Mouse (Mus musculus) spleen, embryonic (tissue): ENCODE results near the gene Dis3.
"Not testable (repeated sequence)": the region's sequence is repeated elsewhere in the genome, so short reads cannot be mapped to it uniquely, and the experiment has no call there.

Experiments used
- CTCF ChIA-PET: fragments of 350-600 bp; sonication (Branson Sonifier 250); formaldehyde crosslinking; loops from one replicate; lab custom pipeline; 2022; lab: Charles Lee

The Dis3 gene

DNA sequence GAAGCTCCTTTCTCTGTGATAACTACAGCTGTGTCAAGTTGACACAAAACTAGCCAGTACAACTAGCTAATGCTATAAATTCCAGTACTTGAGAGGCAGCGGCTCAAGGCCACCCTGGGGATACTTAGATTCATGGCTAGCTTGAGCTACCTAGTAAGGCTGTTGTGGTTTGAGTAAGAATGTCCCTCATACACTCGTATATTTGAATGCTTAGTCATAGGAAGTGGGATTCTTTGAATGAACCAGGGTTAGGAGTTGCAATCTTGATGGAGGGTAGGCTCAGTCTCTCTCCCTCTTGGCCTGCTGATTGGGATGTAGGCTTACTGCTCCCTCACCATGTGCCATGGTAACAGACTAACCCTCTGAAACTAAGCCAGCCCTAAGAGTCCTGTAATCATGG, 36.5 kb downstream of the Dis3 start:
- CTCF ChIA-PET: no interaction called here

DNA sequence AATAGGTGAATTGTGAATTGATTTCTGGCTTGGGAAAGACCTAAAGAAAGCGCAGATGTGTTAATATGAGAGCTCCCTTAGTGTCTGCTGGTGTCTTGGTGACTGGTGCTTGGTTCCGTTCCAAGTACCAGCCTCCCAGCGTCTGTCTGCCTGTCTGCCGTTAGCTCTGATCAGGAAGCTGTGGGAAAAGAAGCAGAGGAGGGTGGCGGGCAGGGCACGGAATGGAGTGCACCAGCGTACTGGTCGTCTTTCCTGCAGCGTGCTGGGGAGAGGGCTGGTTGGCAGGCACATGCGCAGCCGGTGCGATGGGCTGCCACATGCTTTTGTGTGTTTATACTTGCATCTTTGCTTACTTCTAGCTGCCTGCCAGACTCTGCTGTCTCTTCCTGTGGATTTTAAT, 39.0 kb downstream of the Dis3 start:
- CTCF ChIA-PET: no interaction called here

DNA sequence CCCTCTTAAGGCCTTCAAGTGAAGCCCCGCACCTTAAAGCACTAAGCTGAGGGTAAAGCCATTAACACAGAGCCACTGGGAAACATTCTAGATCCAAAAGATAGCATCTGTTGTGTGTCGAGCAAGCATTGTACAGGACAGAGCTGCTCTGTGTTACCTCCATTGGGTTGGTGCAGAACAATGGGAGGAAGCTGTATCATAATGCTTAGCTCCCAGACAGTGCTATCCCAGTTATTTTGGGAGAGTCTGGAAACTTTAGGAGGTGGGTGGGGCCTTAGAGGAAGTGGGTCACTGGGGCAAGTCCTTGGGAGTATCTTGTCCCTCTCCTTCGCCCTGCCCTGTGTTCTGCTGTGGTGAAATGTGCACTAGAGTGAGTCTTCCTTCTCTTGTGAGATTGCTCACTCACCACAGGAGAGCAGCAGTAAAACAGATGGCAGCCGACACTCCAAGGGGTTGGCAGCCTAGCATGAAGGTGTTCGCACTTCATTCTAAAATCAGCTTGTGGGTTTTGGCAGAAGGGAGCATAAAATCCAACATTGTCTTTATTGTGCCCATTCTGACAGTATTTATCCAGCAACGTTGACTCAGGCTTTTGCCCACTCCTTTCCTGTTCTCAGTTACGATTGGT, 40.5 kb downstream of the Dis3 start:
- CTCF ChIA-PET: no interaction called here

DNA sequence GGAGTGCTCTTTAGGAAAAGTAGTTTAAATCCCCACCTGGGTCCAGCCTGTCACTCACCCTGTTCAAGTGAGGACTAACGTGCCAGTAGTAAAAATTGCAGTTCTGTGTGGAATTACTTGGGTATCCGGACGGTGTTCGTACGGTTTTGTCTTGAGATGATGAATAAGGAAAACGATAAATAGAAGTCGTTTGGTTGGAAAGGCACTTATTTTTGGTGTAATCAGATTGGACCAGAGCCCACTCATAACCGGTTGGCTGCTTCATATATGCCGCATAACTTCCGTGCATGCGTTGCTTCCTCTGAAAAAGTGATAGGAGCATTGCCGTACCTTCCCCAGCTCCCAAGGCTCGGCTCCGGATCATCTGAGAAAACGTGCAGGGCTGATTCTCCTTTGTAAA, 52.8 kb downstream of the Dis3 start:
- CTCF ChIA-PET: no interaction called here

DNA sequence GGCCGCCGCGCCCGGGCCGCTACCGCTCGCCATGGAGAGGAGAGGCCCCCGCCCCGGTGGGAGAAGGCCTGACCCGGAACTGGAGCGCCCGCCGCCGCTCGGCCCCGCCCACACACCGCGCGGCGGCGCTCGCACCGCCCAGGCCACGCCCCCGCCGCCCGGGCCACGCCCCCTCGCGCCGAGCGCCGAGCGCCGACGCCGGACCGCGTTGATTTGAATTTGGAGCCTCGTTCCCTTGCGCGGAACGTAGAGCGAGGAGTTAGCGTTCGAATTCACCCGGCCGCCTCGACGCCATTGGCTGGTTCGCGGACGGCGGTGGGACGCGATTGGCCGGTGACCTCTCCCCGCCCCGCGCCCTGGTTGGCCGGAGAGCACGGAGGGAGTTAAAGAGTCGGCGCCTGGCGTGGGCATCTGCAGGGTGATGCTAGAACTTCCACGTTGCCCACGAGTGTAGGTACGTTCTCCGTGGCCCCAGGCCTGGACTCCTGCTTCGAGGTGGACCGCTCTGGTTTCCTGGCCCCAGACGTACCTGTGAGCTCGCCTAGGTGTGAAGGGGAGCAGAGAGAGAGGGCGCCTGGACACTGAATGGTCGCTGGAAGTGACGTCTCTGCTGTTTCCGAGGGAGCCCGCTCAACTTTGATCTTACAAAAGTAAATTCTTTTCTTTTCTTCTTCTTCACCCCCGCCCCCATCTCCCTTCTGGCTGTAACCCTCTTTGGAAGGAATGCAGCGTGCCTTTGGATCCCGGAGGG, 53.4 kb downstream of the Dis3 start, which contains the start of the genes Mzt1 and Bora:
Mzt1 (minus strand) TSS at position 104 of the 751 bp plus-strand sequence.
Bora (plus strand) TSS at position 192 of the 751 bp plus-strand sequence.
- CTCF ChIA-PET: no interaction called here

DNA sequence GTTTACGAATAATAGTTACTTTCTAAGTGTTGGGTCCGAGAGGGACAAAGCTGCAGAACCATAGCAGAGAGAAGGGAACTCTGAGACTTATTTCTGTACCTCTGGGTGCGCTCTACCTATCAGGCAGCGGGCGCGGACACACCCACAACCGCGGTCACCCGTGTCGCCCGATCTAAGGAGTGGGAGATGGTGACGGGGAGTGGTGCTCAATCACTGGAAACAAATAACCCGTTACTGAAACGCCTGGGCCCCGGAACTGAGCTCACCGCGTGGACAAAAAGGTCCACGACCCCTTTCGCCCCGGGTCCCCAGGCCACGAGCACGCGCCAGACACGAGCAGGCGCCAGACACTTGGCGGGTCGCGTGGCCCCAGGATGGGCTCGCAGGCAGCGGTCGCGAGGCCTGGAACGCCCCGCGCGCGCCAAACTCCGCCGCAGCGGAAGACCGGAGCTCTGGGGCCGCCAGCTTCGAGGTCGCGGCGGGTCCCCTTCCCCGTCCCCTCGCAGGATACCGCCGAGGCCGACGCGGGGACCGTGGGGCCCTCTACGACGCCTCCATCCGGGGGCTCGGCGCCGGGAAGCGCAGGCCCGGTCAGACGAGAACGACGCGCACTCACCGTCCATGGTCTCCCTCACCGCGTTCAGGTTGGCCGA, 54.1 kb downstream of the Dis3 start:
- CTCF ChIA-PET: no interaction called here

DNA sequence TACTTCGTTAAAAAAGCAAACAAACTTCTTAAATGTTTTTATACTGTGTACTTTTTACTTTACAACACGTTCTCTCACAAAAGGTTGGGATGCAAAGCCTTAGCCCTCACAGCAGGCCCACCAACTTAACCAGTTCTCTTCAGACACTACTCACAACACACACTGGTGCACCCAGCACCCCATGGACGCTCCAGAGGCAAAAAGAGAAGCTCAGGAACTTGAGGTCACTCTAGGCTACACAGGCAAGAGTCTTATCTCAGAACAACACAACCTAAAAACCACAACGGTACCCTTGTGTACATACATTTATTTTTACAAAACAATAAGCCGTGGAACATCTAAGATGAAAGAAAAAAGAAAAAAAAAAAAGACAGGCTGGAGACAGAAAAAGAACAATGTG, 54.9 kb downstream of the Dis3 start:
- CTCF ChIA-PET: no interaction called here

DNA sequence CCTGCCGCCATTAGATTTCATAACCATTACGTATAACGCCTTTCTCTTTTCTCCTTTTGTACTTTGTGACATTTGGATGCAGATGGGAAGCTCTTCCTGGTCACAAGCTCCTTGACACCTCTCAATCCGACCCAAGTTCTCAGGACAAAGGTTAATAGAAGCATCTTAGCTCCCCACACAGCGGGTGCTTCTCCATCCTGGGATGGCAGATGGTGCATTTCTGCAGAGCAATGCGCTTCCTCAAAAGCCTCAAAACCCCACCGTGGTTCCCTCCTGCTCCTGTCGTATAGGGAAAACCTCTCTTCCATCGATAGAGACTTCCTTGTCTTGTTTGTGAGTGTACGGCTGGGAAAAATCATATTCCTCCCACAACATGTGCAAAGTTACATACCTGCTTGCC, 55.5 kb downstream of the Dis3 start:
- CTCF ChIA-PET: no interaction called here

DNA sequence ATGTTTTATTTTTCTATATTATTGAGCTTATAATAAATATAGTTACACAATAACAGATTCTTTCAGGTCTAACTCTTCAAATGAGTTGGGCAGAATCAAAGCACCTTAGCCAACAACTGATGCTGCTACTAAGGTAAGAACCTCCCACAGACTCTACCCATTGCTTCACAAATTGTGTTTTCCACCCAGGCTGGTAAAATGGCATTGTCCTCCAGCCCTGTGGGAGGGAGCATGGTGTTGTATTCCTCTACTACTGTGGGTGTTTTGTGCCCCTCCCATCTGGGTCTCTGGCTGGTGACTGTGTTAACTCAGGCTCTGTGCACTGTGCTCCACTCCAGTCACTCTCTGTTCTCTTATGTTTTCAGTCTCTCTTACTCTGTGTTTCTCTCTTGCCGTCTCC, 56.1 kb downstream of the Dis3 start:
- CTCF ChIA-PET: no interaction called here

DNA sequence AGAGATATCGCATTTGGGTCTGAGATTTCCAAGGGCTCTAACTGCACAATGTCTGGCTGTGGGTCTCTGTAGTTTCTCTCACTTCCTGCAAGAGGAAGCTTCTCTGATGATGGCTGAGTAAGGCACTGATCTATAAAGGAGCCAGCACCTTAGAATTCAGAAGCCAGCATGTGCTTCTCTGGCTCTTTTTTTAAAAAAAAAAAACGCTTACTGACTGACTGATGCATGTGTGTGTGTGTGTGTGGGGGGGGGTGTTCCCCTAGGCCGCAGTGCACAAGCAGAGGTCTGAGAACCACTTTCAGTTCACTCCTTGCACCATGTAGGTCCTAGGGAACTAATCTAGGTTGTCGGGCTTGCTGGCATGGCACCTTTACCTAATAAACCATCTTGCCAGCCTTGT, 58.2 kb downstream of the Dis3 start:
- CTCF ChIA-PET: no interaction called here

DNA sequence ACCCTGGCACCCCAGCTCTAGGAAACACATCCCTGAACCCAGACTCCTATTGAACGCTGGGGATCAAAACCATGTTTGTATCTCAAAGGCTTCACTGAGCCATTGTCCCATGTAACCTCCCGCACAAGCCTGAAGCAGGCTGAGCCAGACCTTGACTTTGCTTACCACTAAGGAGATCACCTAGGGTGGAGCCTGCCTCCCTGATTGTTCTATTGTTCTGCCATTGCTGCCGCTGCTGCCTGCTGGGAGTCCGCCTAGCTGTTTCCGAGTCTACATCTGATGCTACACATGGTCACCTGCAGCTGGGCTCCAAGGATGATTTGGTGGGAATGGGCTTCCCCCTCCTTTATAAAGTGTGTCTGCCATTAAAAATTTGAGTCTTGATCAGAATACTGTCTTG, 60.3 kb downstream of the Dis3 start:
- CTCF ChIA-PET: not testable (repeated sequence)

DNA sequence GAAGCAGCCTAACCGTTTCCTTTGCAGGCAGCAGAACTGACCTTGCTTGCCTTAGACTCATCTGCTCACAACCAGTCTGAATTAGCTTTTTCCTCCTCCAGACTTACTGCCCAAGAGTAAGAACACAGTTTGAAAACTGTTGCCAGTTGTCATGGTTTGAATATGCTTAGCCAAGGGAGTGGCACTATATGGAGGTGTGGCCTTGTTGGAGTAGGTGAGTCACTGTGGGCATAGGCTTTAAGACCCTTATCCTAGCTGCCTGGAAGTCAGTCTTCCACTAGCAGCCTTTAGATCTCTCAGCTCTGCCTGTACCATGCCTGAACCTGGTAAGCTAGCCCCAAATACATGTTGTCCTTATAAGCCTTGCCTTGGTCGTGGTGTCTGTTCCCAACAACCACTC, 61.9 kb downstream of the Dis3 start:
- CTCF ChIA-PET: no interaction called here

DNA sequence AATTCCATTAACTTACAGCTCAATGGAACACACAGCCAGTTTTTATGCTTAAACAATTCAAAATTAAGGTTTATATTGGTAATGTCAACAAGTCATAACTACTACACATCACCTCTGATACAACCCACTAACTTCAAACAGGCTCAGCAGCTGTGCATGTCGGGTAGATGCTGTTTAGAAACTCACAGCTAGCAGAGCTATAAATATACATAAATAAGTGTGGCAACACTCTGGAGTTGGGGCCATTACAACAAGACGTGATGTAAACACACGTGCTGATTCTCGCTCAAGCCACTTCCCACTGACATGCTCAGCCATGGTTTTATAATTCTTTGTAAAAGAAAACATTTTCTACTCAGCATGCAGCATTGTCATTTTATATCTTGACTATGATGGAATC, 63.5 kb downstream of the Dis3 start:
- CTCF ChIA-PET: no interaction called here

DNA sequence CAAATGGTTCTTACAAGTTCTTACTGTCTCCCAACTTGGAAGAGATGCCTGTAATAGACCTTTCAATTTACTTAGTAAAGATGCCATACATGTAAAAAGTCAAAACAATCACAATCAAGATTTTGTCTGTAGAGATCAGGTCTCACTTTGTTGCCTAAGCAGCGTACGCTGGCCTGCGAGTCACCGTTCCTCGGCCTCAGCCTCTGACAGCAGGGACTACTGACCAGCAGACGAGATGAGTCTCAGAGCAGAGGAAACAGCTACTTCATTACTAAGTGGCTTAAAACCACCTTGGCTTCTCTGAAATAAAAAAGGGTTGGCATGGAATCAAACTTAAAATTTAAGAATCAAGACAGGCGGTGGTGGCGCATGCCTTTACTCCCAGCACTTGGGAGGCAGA, 64.7 kb downstream of the Dis3 start:
- CTCF ChIA-PET: not testable (repeated sequence)

DNA sequence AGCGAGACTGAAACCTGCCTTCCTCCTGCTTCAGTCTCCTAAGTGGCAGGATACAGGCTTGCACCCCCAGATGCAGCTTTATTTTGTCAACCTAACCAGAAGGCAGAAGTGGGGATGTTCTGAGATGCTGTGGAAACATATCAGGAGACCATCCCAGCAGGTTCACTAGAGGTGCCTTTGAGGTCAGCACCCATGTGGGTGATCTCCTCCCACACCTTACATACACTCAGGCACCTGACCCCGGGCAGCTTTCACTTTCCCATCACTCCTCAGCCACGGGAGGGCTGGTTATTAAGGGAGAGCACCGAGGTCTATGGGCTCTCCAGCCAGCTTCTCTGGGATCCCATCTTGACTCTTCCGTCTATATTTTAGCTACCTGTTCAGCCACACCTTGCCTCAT, 67.0 kb downstream of the Dis3 start:
- CTCF ChIA-PET: no interaction called here

DNA sequence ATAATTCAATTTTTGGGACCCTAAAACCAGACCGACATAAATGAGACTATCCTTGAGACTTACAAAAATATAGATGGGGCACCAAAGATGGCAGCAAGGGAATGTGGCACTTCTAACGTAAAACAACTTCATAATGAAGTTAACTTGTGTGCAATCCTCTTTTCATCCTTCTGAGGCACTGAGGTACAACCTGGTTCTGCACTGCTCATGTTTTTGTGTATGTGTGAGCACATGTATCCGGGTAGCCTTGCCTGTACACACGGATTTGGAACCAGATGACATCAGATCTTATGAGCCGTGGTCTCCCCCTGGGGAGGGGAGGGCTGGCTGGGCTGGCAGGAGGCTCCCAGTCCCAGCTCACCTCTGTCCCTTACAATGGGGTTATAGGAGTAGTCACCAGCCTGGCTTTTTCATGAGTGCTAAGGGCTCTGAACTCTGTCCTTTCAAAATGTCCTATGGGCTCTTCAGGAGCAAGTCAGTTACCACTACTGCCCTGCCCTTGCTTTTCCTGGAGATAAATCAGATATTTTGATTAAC, 68.2 kb downstream of the Dis3 start:
- CTCF ChIA-PET: no interaction called here

DNA sequence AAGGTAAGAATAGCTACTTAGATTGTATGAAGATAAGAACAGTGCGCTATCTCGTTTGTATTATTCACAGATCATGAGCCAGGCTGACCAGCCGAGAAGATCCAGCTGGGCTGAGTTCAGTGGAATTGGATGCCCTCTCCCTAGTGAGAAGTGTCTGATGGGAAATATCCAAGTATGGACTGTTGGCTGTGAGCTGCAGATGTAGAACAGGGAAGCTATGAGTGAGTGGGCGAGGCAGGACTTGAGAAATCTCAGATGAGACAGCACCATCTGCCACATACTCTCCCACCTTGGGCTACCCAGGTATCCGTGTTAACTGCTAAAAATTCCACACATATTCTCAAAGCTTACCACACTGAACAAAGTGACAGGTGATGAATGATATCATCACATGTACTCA, 69.6 kb downstream of the Dis3 start:
- CTCF ChIA-PET: no interaction called here
